Mouse (Mus musculus) intestine, embryonic 16.5 days (tissue): Measurements from ENCODE around the gene Rgs10. TPM values are rescaled to one million over a fixed set of nuclear protein-coding genes. Genes with fewer than 3 reads are reported as not detected.

Experiments
- ATAC-seq: fragments of 200-750 bp; cut with Nextera tagmentation; 2 replicates; pipeline ENCODE4 v1.8.0; 2017; ENCODE audit warnings: moderate TSS enrichment, moderate library complexity
- H3K27ac ChIP-seq: fragments of 300-500 bp; sonication (generic); 2 replicates; pipeline ENCODE4 v1.5.1; 2014; ENCODE audit warnings: mild to moderate bottlenecking, low read length
- H3K27me3 ChIP-seq: fragments of 300-500 bp; sonication (generic); replicated peaks from 2 replicates; pipeline ENCODE4 v1.6.1; 2014; ENCODE audit warnings: low read length, control low read depth, mixed read lengths; ENCODE audit not compliant: control insufficient read depth, insufficient read depth
- H3K36me3 ChIP-seq: fragments of 300-500 bp; sonication (generic); 2 replicates; pipeline ENCODE4 v1.6.1; 2014; ENCODE audit warnings: low read length, control low read depth; ENCODE audit not compliant: control insufficient read depth, insufficient read depth
- H3K4me1 ChIP-seq: fragments of 300-500 bp; sonication (generic); 2 replicates; pipeline ENCODE4 v1.6.1; 2014; ENCODE audit warnings: low read length, control low read depth, mixed read lengths; ENCODE audit not compliant: control insufficient read depth, insufficient read depth
- H3K4me2 ChIP-seq: fragments of 300-500 bp; sonication (generic); 2 replicates; pipeline ENCODE4 v1.6.1; 2014; ENCODE audit warnings: low read depth, low read length, control low read depth
- H3K4me3 ChIP-seq: fragments of 300-500 bp; sonication (generic); 2 replicates; pipeline ENCODE4 v1.5.1; 2014; ENCODE audit warnings: mild to moderate bottlenecking, low read length
- H3K9ac ChIP-seq: fragments of 300-500 bp; sonication (generic); 2 replicates; pipeline ENCODE4 v1.6.1; 2014; ENCODE audit warnings: low read depth, low read length
- H3K9me3 ChIP-seq: fragments of 300-500 bp; sonication (generic); 2 replicates; pipeline ENCODE4 v1.6.1; 2016; ENCODE audit warnings: low read length, control low read depth; ENCODE audit not compliant: control insufficient read depth
- WGBS: fragments of 180-500 bp; shearing (Covaris S2); extraction: QIAGEN DNeasy Blood & Tissue Kit; methylation state at CpG from one replicate; pipeline ENCODE4 v1.1.7; 2014; 5-methylcytosine and 5-hydroxymethylcytosine counted together
- polyA plus RNA-seq: library from polyadenylated mRNA; unstranded; fragments of >200 nt; fragmentation: Nextera tagmentation; extraction: Ambion mirVana; gene quantifications from 2 replicates; pipeline ENCODE4 v1.2.1, GENCODE M21; 2015

Gene Rgs10
- 28.1 and 30.3 TPM in 2 replicates for polyA plus RNA-seq

DNA sequence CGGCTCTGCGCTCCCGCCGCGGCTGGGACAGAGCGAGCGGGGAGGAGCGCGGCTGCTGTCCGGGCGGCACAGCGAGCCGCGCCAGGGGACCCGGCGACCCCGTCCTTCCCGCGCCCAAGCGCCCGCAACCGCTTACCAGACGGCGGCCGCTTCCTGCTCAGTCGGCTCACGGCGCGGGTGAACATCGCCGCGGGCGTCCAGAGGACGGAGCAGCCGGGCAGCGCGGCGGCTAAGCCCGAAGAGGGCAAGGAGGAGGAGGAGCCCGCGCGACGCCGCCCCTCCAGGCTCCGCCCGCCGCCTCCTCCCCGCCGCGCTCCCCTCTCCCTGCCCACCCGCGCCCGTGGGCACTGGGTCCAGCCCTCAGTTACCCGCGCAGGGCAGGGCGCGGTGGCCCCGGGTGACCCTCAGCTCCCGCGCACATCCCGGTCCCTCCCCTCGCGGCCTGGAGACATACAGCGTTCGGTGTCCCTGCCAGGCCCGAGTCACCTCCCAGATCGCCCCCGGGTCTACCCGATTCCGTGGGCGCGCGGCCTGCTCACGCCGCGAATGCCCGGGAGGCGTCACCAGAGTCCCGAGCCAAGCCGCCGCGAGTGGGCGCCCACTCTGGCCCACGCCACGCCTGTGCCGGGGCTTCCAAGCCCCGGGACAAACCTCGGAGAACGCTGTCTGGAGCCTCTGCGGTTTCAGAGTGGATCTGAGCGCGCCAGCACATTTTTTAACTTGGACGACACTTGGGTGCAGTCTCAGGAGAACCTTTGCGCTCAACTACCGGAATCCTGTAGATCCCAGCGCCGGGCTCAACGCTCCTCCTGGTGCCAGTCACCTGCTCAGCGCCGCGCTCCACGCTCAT is at the start of gene Rgs10:
Gene Rgs10, minus strand, starts transcription at position 829 of the 850 bp plus-strand sequence.
- Histone ChIP-seq H3K9me3 (no peaks in the 10 kb centered on the region), H3K4me1 (peaks cover 9% of the 10 kb centered on the region), H3K4me2 (peak within 1 kb of the TSS; percentile 99), H3K4me3 (peak within 1 kb of the TSS; percentile 67), H3K27me3 (peaks cover 25% of the 10 kb centered on the region), H3K27ac (0 out of 2 replicates have a peak within 1 kb of the TSS, but pooled peaks have one; percentile 19), H3K9ac (peak within 1 kb of the TSS; percentile 75), H3K36me3 (no peaks in the 10 kb centered on the region)
- under 1% methylated on average over 86 of the region's 102 CpGs for WGBS
- peak; percentile 90 for ATAC-seq

DNA sequence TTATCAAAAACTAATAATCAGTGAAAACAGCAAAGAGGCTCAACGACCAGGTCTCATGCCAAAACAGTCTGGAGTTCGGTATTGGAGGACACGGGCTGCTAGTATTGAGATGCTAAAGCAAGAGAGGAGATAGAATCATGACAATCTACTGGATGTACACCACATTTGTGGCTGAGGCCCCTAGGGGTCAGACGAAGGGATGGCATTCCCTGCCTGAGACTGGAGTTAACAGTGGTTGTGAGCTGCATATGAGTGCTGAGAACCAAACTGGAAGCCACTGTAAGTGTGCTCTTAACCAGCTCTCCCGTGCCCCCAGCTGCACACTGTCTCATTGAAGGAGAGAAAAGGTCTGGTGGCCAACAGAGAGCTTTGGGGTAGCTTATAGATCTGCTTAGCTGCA is 43.8 kb upstream of the Rgs10 start:
- Histone ChIP-seq H3K9ac (peak overlapping the region; percentile 68), H3K4me2 (peak overlapping the region; percentile 68), H3K9me3 (no peaks in the 10 kb centered on the region), H3K27ac (no peak overlapping the region), H3K4me1 (peaks cover 11% of the 10 kb centered on the region), H3K27me3 (no peaks in the 10 kb centered on the region), H3K36me3 (no peaks in the 10 kb centered on the region), H3K4me3 (peak overlapping the region; percentile 91)
- WGBS, result 68% methylated on average over 5 of the region's 5 CpGs
- no peak for ATAC-seq

DNA sequence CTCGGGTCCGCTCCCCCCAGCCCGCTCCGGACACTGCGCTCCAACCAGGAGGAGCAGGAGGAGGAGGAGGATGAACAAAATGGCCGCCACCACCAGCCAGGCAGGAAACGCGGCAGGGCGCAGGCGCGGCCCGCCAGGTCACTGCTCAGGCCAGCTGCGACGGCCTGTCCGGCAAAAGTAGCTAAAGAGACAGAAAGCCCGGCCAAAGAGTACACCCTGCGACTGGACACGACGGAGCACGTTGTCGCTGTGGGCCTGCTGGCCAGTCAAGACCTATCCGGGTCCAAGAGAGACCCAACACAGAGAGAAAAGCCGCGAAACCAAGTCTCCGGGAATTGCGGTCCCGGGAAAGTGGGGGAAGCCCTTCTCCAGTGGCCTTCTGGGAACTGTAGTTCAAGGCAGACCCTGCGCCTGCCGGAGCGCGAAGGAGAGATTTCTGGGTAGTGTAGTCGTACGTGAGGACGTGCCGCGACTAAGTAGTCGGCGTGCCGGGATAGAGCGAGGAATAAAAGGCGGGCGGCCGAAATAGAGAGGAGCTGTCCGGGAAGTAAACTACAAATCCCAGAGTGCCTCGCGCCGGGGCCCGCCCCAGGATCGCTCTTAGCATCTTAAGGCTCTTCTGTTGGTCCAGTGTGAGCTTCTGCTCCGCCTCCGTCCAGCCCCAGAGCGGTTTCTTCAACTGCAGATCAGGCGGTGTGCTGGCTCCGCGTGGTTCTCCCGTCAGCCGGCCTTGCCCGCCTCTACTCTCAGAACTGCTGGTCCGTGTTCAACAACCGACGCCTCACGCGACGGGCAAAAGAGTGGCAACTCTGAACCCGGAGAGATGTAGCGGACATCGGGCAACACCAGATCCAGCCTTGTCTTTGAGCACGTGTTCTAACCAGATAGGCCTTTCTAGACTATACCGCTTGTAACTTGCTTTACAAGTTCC is 43.0 kb upstream of the Rgs10 start, which contains the start of gene Tial1:
Gene Tial1, minus strand, starts transcription at position 433 of the 931 bp plus-strand sequence.
- Histone ChIP-seq H3K27me3 (no peaks in the 10 kb centered on the region), H3K9ac (peak within 1 kb of the TSS; percentile 81), H3K9me3 (no peaks in the 10 kb centered on the region), H3K27ac (peak within 1 kb of the TSS; percentile 96), H3K4me3 (peak within 1 kb of the TSS; percentile 91), H3K4me2 (peak within 1 kb of the TSS; percentile 82), H3K36me3 (no peaks in the 10 kb centered on the region), H3K4me1 (peaks cover 13% of the 10 kb centered on the region)
- WGBS, result under 1% methylated on average over 69 of the region's 69 CpGs
- ATAC-seq, result peak; percentile 99

DNA sequence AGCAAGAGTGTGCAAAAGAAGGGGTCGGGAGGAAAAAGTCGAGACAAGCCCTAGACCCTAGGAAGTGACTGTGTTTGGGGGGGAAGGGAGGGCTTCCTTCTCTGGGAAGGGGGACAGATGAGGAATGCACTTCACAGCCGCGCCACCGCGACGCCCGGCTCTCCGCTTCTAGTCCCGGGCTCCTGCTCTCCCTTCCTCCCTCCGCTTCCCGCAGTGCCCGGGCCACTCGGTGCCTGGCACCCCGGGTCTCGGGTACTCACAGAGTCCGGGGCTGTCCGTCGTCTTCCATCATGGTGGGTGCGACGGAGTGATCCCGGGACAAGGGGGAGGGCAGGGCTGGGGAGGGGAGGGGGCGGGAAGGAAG is 42.3 kb upstream of the Rgs10 start:
- H3K36me3 ChIP-seq, result no peaks in the 10 kb centered on the region
- ATAC-seq, result peak; percentile 3
- H3K9me3 ChIP-seq, result no peaks in the 10 kb centered on the region
- peak overlapping the region; percentile 96 for H3K27ac ChIP-seq
- under 1% methylated on average over 21 of the region's 23 CpGs for WGBS
- peaks cover 17% of the 10 kb centered on the region for H3K4me1 ChIP-seq
- H3K4me2 ChIP-seq, result peak overlapping the region; percentile 82
- H3K4me3 ChIP-seq, result peak overlapping the region; percentile 91
- no peaks in the 10 kb centered on the region for H3K27me3 ChIP-seq
- H3K9ac ChIP-seq, result peak overlapping the region; percentile 81

DNA sequence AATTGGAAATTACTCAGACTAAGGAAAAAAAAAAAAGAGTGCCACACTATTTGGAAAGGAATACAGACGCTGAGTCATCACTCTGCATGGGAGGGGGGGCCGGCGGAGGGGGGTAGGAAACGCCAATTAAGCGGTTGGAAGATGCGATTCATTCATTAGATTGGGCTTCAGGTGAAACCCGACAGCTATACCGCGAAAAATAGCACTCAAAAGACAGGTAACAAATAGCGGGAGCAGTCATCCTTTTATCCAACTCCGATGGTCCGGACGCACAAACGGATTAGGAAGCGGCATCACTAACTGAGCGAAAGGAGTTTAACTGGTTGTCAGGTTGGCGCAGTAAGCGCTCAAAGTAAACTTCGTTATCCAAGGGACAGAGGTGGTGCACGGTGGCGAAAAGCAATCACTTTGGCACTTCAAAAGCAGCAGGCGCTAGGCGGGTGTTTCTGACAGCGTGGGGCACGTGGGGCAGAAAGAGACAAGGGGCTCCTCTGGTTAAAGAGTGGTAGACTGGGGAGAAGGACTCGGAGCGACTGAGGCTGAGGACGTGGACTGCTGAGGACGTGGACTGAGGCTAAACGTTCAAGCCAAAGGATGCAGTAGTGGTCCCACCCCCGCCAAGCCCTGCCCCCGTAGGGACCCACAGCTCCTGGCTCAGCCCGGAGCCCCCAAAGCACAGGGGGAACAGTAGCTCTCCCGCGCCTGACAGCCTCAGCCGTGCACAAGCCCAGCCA is 41.7 kb upstream of the Rgs10 start:
- Histone ChIP-seq H3K4me1 (peaks cover 17% of the 10 kb centered on the region), H3K9me3 (no peaks in the 10 kb centered on the region), H3K27me3 (no peaks in the 10 kb centered on the region), H3K36me3 (no peaks in the 10 kb centered on the region), H3K27ac (peak overlapping the region; percentile 96), H3K9ac (peak overlapping the region; percentile 81), H3K4me3 (peak overlapping the region; percentile 91), H3K4me2 (peak overlapping the region; percentile 82)
- peak; percentile 1 for ATAC-seq
- WGBS, result under 1% methylated on average over 36 of the region's 36 CpGs

DNA sequence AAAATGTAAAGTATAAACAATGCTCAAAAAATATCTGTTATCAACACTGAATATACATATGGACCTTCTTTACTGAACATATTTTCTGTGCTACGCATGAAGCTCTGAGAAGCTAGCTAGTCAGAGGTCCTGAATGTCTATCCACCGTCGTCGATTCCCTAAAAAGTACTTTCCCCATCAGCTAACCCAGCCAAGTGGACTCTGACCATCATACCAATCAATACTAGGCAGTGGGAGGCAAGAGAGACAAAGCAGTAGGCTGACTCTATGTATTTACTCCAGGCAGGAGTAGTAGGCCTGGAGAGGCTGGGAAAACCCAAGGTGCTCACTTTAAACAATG is 41.2 kb upstream of the Rgs10 start:
- Histone ChIP-seq H3K4me2 (peak overlapping the region; percentile 82), H3K27me3 (no peaks in the 10 kb centered on the region), H3K9me3 (no peaks in the 10 kb centered on the region), H3K4me3 (peak overlapping the region; percentile 91), H3K27ac (no peak overlapping the region), H3K9ac (peak overlapping the region; percentile 81), H3K4me1 (peaks cover 17% of the 10 kb centered on the region), H3K36me3 (no peaks in the 10 kb centered on the region)
- WGBS, result 14% methylated on average over 4 of the region's 4 CpGs
- no peak for ATAC-seq

DNA sequence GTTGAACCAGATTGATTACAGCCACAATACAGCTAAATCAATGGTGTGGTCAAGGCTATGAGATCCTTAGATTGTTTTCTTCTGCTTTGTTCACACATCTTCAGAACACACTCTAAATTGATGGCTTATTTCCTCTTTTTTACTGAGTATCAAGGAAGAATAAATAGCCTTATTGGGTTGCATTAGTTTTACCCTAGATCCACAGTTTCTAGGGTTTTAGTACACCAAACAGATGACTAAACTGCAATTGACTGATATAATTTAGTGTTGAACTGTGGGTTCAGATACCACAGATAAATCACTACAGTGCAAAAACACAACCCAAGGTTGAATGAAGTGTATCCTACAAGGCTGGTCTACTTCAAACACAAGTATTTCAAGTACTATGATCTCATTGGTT is 39.5 kb upstream of the Rgs10 start:
- Histone ChIP-seq H3K9me3 (no peaks in the 10 kb centered on the region), H3K4me1 (peaks cover 17% of the 10 kb centered on the region), H3K4me2 (no peak overlapping the region), H3K36me3 (no peaks in the 10 kb centered on the region), H3K4me3 (no peak overlapping the region), H3K27ac (no peak overlapping the region), H3K27me3 (no peaks in the 10 kb centered on the region), H3K9ac (no peak overlapping the region)
- ATAC-seq, result no peak

DNA sequence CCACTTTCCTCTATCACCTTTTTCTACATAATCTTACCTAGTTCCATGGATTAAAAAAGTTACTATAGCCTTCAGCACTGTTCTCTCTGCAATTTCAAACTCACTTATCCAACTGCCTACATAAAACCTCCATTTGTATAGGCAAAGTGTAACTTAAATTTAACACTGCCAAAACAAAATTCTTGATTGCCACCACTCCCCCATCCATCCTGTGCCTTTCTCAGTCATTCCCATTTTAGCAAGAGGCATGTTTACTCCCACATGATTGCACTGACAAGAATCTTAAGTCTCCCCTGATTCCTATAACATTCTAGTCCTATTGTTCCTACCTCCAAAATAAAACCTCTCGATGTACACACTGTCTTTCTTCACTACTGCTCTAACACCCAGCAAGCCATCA is 34.2 kb upstream of the Rgs10 start:
- WGBS, result 92% methylated on average over 1 of the region's 1 CpGs

More for the DNA sequence above, 34.2 kb upstream of the Rgs10 start:
- Histone ChIP-seq H3K4me2 (no peak overlapping the region), H3K4me3 (no peak overlapping the region), H3K27ac (no peak overlapping the region), H3K27me3 (no peaks in the 10 kb centered on the region), H3K36me3 (peaks cover 7% of the 10 kb centered on the region; the same call in 1 of the 2 replicates), H3K9ac (no peak overlapping the region), H3K4me1 (peaks cover 7% of the 10 kb centered on the region), H3K9me3 (no peaks in the 10 kb centered on the region)
- no peak for ATAC-seq
